Mouse (Mus musculus) v-Abl transformed pro-B cells (cell line): ENCODE data around the gene Pacsin1.

Source experiments
- in situ Hi-C, 2 experiments: fragments of 400-800 bp; cut with MboI; formaldehyde crosslinking; loops; one replicate each; pipeline ENCODE4 v1.15.1; 2025; ENCODE audit not compliant: unreplicated experiment in 2 of 2

Pacsin1 gene

DNA sequence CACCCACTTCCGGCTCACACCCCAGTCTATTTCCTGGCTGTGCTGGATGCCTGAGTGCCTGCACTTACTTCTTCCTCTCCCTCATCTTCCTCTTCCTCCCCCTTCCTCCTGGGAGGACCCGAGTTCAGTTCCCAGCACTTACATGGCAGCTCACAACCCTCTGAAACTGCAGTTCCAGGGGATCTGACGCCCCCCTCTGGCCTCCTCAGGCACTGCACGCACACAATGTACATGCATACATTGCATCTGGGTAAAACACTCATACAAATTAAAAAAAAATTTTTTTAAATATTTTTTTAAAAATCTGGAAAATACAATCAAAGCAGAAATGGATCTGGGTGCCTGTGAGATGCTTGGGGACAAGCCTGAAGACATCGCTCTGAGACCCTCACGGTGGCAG, 16.4 kb downstream of the Pacsin1 start:
- in situ Hi-C loops = no loop called here

DNA sequence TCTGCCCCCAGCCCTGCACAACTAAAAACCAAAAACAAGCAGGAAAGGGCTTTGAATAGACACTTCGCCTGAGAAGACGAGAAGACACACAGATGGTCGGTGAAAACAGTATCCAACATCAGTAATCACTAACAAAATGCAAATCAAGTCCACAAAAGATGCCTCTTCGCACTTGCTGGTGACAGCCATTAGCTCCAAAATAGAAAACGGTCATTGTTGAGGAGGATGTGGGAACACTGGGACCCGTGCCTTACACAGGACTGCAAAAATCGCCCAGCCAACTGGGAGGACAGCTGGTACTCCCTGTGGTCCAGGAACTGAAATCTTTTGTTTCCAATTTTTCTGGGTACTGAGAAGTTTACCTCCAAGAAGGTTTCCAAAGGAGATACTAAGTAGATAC, 18.6 kb downstream of the Pacsin1 start:
- in situ Hi-C loops = no loop called here

DNA sequence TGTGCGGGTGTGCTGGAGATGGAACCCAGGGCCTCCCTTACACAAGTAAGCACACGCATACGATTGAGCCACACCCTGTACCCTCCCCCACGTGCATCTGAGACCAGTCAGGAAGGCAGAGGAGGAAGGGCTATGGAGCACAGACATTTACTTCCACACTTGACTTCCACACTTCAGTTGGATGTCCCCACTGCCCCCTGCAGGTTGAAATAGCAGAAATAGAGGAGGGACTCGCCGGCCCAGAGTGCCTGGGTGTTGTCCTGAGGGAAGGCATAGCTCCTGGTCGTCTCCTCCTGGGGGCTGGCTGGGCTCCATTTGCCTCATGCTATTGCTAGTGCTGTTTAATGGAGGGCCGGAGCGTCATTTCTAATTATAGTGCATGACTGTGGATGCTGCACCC, 20.1 kb downstream of the Pacsin1 start:
- in situ Hi-C loops = no loop called here

DNA sequence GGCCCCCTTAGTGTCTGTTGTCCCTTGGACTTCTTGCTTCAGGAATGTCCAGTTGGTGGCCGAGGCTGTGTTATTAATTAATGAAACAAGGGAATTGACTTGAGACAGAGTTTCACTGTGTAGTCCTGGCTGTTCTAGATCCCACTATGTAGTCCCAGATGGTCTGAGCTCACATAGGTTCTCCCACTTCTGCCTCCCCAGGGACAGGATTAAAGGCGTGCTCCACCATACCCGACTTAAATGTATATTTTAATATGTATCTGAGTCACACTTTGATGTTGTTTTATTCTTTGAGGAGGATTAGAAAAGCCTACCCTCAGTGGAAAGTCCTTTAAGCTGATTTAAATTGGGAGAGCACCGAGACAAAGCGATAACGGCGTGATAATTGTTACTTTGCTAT, 21.0 kb downstream of the Pacsin1 start:
- in situ Hi-C loops = no loop called here

DNA sequence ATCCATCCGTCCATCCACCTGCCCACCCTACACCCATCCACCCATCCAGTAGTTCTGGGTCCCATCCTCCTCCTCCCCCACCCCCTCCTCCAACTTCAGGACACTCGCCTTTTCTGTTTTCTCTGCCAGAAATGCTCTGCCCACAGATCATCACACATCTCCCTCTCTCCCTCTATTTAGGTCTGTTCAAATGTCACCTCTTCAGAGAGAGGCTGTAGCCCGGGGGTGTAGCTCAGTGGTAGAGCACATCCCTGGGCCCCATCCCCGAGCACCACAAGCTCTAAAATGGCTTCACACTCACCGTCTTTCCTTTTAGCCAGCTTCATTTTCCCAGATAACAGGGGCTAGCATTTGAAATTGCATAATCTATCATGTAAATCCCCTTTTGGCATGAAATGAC, 22.4 kb downstream of the Pacsin1 start:
- in situ Hi-C loops = no loop called here

DNA sequence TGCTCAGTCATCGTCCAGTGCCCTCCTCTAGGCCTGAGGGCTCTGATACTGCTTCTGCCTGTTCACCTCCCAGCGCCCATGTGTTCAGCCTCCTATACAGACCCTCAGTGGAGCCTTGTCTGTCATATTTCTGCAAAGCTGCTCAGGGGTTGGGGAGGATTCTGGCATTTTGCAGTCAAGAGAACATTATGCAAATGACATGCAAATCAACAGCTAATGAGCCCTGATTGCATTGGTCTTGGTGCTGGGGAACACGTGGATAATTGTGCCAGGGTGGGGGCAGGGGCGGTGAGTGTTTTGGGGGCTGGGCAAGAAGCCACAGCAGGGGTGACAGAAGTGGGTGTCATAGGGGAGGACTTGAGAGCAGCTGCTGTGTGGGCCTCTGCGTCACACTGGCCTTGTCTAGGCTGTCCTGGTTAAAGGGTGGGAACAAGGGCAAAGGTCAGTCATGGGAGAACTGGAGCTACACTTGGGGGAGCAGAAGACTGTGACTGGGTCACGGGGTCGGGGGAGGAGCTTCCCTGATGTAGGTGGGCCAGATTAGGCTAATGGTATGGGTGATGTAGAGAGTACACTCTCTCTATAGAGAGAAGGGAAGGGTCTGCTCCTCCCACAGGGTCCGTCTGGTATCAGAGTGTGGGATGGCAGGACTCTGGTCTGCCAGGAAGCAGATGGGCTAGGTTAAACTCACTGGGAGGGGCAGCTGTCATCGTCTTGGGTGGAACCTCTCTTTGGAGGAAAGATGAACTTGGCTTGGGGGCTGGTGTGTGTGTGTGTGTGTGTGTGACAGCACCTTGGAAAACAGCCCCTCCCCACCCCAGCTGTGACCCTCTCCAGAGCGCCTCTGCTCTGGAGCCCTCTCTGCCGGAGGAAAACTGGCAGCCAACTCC, 23.9 kb downstream of the Pacsin1 start:
- in situ Hi-C loops = no loop called here

DNA sequence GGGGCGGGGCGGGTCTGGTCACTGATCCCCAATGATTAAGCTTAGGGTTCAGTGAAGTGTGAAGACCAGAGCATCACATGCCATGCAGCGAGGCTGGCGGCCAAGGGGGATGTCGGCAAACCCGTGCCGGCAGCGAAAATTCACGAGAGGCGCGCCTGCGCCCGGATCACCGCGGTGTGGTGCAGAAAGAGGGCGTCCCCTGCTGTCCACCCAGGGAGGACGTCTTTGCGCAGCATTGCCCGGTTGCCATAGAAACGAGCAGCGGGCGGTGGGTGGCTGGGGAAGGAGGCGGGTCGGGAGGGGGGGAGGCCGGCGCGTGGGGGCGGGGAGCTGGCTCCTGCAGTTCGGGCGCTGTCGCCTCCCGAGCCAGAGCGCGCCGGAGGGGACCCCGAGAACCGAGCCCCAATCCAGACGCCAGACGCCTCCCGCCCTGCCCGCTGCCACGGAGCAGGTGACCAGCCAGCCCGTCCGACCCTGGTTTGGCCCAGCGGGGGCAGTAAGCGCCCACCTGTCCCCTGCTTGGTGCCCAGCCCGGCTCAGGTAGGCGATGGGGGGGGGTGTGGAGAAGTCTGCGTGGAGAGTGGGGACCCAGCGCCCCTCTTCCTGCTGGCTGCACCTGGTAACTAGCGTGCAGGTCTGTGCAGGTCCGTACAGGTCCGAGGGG, 29.7 kb downstream of the Pacsin1 start:
- in situ Hi-C loops = no loop called here

DNA sequence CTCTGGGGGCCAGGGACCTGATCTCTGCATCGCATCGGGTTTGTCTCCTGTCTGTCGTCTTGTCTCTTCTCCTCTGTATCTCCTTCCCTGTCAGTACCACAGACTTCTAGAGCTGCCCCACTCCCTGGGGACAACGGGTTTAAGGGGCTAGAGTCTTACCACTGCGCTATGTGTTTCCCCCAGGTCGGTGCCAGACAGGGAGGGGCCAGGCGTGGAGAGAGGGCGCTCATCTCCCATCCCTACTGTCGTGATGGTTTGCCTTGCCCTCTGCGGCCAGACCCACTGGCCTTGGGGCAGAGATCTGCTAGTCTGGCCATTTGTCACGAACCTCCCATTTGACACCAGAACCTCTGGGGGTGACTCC, 30.2 kb downstream of the Pacsin1 start:
- in situ Hi-C loops = no loop called here

DNA sequence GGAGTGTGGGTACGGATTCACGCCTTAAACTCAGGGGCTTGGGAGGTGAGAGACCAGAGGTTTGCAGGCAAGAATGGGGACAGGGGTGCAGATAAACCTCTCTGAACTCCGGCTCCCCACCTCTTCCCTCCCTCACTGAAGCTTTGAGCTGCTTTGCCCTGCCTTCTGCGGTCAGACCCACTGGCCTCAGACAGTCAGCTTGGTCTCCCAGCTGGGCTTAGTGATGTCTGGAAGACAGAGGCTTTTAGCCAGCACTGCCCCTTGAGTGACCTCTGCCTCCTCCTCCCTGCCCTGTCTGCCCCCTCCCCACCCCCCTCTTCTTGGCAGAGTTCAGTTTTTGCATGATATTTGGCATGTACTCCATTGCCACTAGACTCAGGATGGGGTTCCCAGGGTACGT, 31.1 kb downstream of the Pacsin1 start:
- in situ Hi-C loops = no loop called here

DNA sequence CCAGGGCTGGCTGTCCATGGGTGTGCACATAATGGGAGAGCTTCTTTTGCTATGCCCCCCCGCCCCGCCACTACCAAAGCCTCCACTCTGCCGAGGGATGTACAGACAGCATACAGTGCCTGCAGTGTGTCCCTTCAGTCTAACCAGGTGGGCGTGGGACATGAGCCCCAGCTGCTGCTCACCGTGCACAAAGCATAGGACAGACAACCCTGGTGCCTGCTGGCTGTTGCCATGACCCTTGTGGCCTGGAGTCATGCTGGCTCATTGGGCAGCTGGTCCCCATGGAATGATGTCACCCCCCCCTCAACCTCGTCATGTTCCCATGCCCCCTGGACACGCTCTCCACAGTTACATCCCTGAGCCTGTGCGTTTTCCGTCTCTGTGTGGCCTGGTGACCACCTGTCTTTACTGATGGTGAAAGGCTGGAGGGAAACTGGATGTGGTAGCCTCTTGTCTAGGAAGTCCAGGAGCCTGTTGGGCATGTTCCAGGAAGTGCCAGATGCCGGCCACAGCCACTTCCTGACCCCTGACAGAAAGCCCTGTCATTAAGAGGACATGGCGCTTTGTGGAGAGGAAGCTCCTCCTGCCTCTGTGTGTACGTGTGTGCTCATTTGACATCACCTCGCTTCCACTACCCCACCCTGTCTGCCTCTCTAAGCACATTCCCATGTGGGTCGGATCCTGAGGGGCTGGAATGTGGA, 35.8 kb downstream of the Pacsin1 start:
- in situ Hi-C loops = no loop called here

DNA sequence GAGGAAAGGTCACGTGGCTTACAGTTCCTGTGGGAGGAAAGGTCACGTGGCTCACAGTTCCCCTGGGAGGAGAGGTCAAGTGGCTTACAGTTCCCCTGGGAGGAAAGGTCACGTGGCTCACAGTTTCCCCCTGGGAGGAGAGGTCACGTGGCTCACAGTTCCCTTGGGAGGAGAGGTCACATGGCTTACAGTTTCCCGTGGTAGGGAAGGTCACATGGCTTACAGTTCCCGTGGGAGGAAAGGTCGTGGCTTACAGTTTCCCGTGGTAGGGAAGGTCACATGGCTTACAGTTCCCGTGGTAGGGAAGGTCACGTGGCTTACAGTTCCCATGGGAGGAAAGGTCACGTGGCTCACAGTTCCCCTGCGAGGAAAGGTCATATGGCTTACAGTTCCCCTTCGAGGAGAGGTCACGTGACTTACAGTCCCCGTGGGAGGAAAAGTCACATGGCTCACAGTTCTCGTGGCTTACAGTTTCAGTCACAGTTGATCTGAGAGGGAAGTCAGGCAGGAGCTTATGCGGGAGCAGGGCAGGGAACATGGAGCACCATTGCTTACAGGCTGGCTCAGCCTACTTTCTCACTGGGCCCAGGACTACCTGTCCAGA, 44.4 kb downstream of the Pacsin1 start:
- in situ Hi-C loops = no loop called here

DNA sequence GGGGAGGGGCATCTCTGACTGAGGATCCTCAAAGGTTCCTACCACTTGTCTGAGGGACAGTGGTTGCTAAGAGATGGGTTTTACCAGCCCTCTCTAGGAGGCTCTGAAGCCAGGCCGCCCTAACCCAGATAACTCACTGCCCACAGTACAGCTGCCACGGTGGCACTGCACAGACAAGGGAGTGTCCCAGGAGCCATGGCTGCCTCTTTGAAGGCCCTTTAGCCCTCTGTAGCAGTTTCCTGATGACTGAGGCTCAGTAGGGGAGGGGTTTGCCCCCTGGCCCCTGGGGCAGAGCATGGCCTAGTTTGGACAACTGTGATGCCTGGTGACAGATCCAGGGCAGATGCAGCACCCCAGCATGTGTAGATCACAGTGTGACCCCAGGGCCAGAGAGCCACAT, 45.5 kb downstream of the Pacsin1 start:
- in situ Hi-C loops = no loop called here

DNA sequence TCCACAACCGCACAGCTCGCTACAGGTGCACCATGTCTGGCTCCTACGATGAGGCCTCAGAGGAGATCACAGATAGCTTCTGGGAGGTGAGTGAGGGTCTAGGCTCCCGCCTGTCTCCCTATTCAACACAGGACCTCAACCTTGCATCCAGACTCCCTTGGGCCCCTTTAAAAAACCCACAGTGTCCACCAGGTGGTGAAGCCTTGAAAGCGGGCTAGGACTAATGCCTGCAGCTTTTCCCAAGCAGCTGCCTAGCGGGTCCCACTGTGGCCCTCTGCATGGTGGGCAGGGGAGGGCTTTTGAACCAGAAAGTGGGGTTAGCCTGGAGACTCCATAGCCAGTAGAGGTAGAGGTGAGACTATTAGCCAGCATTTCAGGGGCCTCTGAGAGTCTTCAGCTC, 46.5 kb downstream of the Pacsin1 start:
- in situ Hi-C loops = no loop called here

DNA sequence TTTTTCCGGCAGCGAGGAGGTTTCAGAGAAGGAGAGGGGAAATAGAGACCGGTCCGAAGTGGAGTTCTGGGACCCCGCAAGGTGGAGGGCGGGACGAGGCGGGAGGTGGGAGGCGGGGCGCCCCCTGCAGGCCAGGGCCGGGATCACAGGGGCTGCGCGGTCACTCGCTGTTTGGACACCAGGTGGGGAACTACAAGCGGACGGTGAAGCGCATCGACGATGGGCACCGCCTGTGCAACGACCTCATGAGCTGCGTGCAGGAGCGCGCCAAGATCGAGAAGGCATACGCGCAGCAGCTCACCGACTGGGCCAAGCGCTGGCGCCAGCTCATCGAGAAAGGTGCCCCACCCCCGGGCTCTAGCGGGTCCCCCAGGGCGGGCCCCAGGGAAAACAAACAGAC, 47.2 kb downstream of the Pacsin1 start:
- in situ Hi-C loops = no loop called here

DNA sequence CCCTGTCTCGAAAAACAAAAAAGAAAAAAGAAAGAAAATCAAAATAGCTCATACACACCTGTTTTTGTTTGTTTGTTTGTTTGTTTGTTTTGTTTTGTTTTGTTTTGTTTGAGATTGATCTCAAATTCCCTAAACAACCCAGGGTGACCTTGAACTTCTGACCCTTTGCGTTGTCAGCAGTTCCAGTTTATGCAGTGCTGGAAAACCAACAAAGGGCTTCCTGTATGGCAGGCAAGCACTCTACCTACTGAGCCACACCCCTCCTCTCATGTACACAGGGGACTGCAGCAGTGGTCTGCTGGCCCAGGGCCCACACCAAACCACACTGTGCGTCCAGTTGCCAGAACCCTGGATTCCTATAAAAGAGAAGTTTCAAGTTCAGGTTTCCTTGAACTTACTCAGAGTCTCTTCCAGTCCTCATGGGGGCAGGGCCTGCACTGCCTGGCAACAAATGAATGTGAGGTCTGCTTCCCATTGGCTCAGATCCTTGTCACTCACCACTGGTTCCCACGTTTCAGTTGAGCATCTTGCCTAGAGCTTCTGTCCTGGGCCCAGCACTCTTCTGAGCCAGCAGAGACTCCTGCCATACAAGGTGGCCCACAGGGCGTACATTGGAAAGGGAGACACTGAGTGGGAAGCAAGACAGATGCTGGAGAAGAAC, 48.8 kb downstream of the Pacsin1 start:
- in situ Hi-C loops = no loop called here

DNA sequence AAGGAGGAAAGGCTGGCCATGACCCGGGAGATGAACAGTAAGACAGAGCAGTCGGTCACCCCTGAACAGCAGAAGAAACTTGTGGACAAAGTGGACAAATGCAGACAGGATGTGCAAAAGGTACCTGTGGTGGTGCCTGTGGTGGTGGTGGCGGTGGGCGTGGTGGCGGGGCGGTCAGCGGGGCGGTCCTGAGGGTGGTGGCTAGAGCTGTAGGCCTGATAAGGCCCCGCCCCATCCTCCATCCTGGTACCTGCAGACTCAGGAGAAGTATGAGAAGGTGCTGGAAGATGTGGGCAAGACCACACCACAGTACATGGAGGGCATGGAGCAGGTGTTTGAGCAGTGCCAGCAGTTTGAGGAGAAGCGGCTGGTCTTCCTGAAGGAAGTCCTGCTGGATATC, 50.4 kb downstream of the Pacsin1 start:
- in situ Hi-C loops = no loop called here

DNA sequence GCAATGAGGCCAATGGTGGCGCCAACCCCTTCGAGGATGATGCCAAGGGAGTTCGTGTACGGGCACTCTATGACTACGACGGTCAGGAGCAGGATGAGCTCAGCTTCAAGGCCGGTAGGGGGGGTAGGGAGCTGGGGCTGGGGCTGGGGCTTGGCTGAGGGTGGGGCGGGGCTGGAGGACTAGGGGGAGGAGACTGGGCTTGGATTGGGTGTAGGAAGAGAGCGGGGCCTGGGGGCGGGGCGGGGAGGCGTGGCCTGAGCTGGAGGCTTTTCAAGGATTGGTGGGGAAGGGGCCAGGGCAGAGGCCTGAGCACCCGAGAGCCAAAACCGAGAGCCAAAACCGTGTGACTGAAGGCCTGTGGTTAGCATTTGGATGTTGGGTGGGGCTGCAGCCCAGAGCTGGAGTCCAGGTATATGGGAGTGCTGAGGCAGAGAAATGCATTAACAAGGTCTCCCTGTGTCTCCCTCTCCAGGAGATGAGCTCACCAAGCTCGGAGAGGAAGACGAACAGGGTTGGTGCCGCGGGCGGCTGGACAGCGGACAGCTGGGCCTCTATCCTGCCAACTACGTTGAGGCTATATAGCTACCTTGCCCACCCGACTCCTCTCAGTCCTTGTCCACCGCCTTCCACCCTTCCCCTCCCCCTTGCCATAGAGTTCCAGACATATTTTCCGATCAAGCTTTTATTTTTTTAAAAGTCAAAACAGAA, 52.8 kb downstream of the Pacsin1 start:
- in situ Hi-C loops = no loop called here

DNA sequence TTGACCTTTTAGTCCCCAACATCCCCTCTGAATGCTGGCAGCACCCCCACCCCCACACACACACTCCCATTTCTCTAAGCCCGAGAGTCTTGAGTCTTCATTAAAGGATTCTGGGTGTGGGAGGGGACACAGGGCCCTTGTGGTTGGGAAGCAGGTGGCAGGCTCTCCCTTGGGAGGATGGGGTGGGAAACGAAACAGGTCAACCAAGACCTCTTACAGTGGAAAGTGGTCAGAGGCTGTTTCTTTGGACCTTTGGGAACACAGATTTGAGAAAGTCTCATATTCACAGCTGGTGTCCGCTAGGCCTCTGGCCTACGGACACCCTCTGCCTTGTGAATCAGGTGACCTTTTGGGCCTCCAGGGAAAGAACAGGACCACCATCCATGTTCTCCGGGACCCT, 54.3 kb downstream of the Pacsin1 start:
- in situ Hi-C loops = no loop called here

DNA sequence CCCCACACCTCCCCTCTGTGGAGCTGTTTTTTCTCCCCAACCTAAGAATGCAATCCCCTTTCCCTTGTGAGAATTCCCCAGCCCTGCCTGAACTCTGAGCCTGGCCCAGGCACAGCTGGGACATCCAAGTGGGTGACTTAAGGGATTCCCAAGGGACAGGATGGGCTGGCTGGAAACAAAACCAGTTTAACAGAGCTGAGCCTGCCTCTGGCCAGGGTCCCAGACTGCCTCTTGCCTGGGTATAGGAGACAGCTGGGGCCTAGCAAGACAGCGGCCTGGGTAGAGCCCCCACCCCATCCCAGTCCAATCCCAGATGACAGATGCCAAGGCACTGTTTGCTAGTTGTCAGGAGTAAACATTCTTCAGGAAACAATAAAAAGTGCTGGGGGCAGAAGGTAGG, 57.5 kb downstream of the Pacsin1 start:
- in situ Hi-C loops = no loop called here

DNA sequence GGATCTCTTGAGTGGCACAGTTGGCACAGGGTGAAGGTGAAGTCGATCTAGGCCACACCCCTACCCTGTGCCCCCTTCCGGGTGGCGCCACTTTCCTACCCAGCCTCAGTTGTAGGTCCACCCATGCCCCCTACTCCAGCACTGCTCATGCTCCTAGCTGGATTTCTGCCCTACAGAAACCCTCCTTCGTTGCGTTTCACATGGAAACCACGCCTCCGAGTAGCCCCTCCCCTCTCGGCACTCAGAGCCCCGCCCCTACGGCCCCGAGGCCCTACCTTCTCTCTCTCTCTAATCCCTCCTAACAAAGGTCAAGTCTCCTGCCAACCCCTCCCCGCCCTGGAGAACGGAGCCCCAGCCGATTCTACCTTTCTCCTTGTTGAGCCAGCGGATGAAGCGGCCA, 61.5 kb downstream of the Pacsin1 start:
- in situ Hi-C loops = no loop called here
